Mouse (Mus musculus) olfactory bulb, adult 2 months (tissue): ENCODE measurements at regions not wholly inside any gene's neighbourhood (a gene's known extent, or its start where the extent isn't known, plus 50 kb on each side); places are given as distances from the start of the nearest gene placed in this dataset.

Experiments used
- H3K27ac ChIP-seq: fragments of 200-500 bp; 2 replicates; pipeline ENCODE4 v1.5.1; 2012; ENCODE audit warnings: low read depth, low read length; ENCODE audit not compliant: insufficient read depth
- H3K4me1 ChIP-seq: fragments of 200-500 bp; 2 replicates; pipeline ENCODE4 v1.6.1; 2012; ENCODE audit warnings: low read length; ENCODE audit not compliant: control insufficient read depth, insufficient read depth
- H3K4me3 ChIP-seq: fragments of 200-500 bp; 2 replicates; pipeline ENCODE4 v1.5.1; 2012; ENCODE audit warnings: mild to moderate bottlenecking, low read depth, low read length, moderate library complexity; ENCODE audit not compliant: insufficient read depth
- CTCF ChIP-seq: fragments of 200-500 bp; IDR thresholded peaks from 2 replicates; pipeline ENCODE4 v1.5.1; 2012; ENCODE audit warnings: low read depth, mild to moderate bottlenecking, low read length, moderate library complexity; ENCODE audit not compliant: insufficient read depth
- POLR2A ChIP-seq: fragments of 200-500 bp; IDR thresholded peaks from 2 replicates; pipeline ENCODE4 v1.6.1; 2012; ENCODE audit warnings: mild to moderate bottlenecking, low read depth, low read length, moderate library complexity; ENCODE audit not compliant: insufficient read depth
- WGBS: fragments of 180-500 bp; shearing (Covaris S2); methylation state at CpG from one replicate; pipeline ENCODE4 v1.1.7; 2018; 5-methylcytosine and 5-hydroxymethylcytosine counted together

DNA sequence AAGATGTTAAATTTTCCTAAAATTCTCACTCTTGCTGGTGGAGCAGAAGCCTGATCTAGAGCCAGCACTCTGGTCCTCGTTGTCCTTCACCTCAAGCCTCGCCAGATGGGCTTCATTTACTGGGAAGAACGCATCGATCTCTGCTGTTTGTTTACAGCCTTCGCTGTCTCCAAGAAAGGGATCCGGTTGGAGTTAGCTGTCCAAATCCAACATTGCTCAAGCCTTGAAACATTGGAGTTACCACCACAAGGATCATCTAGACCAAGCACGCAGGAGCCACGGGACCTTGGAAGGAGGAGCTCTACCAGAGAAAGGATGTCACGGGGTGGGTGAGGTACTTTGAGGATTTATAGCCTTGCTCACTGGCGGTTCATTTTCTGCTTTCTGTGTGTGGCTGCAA, 788.2 kb downstream of the Fat4 start:
- H3K4me1 ChIP-seq: no peaks in the 10 kb centered on the region
- no peak for TF ChIP-seq CTCF
- no peak for TF ChIP-seq POLR2A
- H3K4me3 ChIP-seq: no peak overlapping the region
- H3K27ac ChIP-seq: no peak overlapping the region
- 90% methylated on average over 10 of the region's 10 CpGs for WGBS

GRCm38 (mm10) chr3:39705610-39706009, 818.9 kb downstream of the Fat4 start:
- 88% methylated on average over 1 of the region's 1 CpGs for WGBS
- TF ChIP-seq CTCF (no peak), POLR2A (no peak)

DNA sequence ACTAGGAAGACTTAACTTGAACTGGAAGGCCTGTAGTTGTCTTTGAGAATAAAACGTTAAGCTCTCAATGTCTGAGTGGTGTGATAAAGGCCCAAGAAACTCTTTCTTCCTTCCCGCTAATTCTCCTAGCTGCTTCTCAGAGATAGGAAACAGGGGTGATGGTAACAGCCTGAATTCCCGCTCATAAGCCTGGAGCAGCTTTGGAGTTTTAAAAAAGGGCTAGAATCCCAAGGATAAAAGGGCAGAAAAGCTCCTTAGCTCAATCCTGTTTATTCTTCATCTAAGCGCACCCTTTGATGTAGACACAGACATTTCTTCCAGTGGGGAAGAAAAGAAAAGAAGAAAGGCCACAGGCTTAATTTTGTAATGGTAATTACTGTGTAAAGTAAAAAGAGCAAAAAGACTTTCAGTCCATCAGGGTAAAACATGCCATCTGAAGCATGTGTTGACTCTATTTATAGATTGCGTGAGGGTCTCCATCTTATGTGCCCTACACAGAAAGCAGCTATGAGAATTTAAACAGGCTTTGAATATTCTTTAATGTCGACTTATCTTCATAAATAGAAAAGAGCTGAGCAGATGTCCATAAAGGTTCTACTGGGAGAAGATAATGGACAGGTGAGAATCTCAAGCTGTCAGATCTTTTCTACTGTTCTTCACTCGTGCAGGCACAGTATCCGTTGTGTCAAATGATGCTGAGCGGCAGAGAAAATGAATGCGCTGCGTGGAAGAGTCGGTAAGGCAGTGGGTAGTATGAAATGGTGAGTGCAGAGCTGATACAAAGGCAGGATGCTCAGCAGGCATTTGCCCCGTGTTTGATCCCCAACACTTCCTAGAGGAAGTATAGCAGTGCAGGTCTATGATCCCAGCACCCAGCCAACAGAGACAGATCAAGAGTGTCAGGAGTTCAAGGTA, 818.0 kb upstream of the Intu start:
- WGBS: 80% methylated on average over 13 of the region's 13 CpGs
- TF ChIP-seq POLR2A (no peak), CTCF (no peak)
- no peaks in the 10 kb centered on the region for H3K4me1 ChIP-seq
- H3K4me3 ChIP-seq: no peak overlapping the region
- H3K27ac ChIP-seq: no peak overlapping the region

More at GRCm38 (mm10) chr3:39705610-39706009, 818.9 kb downstream of the Fat4 start:
- H3K4me3 ChIP-seq: no peak overlapping the region
- H3K4me1 ChIP-seq: no peaks in the 10 kb centered on the region
- no peak overlapping the region for H3K27ac ChIP-seq

- TF ChIP-seq POLR2A (no peak), CTCF (no peak)
- no peak overlapping the region for H3K27ac ChIP-seq
- no peaks in the 10 kb centered on the region for H3K4me1 ChIP-seq
- H3K4me3 ChIP-seq: no peak overlapping the region
- 66% methylated on average over 5 of the region's 5 CpGs for WGBS
Observed at GRCm38 (mm10) chr3:39714056-39714592, 817.0 kb upstream of the Intu start.

DNA sequence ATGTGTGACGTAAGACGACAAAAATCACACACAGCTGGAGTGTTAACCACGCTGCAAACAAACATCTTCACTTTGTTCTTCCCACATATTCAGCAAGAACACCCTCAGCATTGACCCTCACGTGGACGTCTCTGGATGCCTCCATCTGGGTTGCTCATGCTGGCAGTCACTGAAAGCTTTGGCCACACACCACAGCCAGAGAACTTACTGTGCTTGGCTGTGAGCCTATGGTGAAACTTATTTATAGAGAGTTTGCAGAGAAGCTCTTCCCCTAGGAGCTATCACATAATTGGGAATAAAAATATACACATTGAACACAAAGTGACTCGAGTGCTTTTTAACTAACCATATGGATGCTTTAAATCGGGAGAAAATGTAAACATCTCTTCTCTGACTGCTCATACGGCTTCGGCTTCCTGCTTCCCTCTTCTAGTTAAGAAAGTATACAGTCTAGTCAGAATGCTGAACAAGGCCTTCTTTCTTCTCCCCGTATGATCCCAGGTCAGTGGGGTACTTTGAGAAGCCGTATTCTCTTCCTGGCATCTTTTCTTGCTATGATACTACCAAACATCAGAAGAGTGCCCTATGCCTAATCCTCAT, 812.0 kb upstream of the Intu start:
- no peak for TF ChIP-seq POLR2A
- TF ChIP-seq CTCF: no peak
- 63% methylated on average over 11 of the region's 11 CpGs for WGBS

GRCm38 (mm10) chr3:39725755-39726154, 805.3 kb upstream of the Intu start:
- Histone ChIP-seq H3K4me3 (no peak overlapping the region), H3K4me1 (no peaks in the 10 kb centered on the region), H3K27ac (no peak overlapping the region)
- 95% methylated on average over 3 of the region's 3 CpGs for WGBS
- TF ChIP-seq POLR2A (no peak), CTCF (no peak)

More for the DNA sequence above, 812.0 kb upstream of the Intu start:
- no peak overlapping the region for H3K27ac ChIP-seq
- H3K4me3 ChIP-seq: no peak overlapping the region
- H3K4me1 ChIP-seq: no peaks in the 10 kb centered on the region

DNA sequence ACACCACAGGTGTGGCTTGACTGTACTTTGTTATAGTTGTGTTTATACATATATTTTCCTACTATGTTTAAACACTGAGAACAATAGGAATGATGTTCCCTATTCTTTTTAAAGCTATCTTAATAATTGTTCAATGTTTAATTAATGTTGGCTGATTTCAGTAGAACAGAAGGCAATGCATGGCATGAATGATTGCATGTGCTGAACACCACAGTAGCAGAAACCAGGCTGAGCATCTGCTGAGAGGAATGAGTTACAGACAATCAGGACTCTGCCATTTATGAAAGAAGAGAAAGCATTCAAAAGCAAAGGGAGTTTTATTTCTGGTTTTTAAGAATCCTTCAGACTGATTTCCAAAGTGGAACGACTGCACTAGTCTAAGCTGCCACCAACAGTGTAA, 794.4 kb upstream of the Intu start:
- Histone ChIP-seq H3K4me3 (no peak overlapping the region), H3K4me1 (no peaks in the 10 kb centered on the region), H3K27ac (no peak overlapping the region)
- WGBS: 46% methylated on average over 1 of the region's 1 CpGs
- no peak for TF ChIP-seq POLR2A
- no peak for TF ChIP-seq CTCF

DNA sequence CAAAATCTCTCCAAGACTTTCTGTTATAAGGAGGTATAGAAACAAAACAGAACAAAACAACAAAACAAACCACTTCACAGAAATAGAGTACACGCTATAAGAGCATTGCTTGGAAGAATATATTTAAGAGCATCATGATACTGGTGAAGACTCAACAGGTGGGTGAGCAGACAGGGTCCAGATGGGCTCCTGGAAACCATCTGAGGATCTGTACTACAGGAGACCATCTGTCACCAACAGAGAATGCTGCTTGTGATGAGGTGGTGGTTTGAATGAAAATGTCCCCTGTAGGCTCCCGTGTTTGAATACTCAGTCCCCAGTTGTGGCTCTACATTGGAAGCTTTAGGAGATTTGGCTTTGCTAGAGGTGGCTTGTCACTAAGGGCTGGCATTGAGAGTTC, 785.1 kb upstream of the Intu start:
- no peak for TF ChIP-seq POLR2A
- TF ChIP-seq CTCF: no peak
- WGBS: 96% methylated on average over 2 of the region's 2 CpGs
- Histone ChIP-seq H3K4me1 (no peaks in the 10 kb centered on the region), H3K4me3 (no peak overlapping the region), H3K27ac (no peak overlapping the region)

DNA sequence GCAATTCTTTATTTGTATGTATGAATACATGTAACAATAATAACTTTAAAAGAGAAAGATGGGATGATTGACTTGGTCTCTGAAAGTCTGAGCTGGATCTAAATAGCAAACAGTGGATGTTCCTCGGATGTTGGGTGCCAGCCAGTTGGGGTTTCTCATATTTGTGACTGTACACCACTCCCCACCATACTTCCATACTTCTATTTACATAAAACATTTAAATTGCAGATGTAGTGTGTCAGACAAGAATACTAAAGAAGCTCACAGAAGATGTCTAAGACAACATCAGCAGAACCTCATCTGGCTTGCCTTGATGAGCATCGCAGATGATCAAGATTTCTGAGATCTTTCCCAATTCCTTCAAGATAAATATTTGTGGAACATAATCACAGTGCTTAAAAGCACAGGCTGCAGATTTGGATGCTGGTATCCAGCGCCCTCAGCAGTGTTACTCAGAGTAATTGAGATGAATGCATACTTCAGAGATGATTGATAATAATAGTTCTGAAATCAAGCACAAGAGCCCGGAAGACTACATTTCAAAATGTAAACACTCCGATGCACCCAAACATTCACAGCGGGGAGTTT, 762.0 kb upstream of the Intu start:
- Histone ChIP-seq H3K4me1 (no peaks in the 10 kb centered on the region), H3K4me3 (no peak overlapping the region), H3K27ac (no peak overlapping the region)
- TF ChIP-seq CTCF (no peak), POLR2A (no peak)
- 87% methylated on average over 6 of the region's 6 CpGs for WGBS
